Mouse (Mus musculus): ENCODE measurements around the gene Antxr1.

Gene Antxr1

DNA sequence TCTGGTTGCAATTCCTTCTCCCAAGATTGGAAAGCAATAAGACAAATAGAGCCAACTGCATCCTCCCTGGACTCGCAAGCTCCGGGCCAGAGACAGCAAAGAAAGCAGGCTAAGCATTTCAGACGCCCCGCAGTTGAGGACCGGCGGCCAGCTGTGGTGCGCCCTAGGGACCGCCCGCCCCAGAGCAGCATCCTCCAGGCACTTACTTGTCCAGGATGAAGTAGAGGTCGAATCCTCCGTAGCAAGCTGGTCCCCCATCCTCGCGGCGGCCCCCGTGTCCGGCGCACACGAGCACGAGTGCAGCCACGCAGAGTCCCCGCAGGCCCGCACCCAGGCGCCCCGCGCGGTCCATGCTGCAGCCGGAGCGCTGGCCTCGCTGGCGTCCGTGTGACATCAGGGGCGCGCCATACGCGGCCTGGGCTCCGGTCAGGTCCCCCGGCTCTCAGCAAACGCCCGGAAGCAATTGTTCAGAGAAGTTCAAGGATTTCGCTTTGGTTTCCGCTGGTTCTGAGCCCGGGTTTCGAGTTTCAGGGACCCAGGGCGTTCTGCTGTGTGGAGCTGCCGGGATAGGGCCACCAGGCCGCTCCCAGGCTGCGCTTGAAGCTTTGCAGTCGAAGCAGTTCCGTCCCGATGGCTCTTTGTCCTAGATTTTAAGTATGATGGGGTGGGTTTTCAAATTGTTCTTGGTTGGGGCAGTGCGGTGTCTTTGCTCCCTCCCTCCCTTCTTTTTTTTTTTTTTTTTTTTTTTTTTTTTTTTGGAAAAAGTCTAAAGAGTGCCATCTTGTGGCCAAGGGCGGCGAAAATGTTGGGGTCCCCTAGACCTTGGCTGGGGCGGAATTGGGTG is at the start of gene Antxr1:
Gene Antxr1, minus strand, starts transcription at position 731 of the 844 bp plus-strand sequence.
- peak in 1 of 2 experiments; percentile 9 for DNase-seq (ENCODE audit: low read depth in 1 of 2, low spot score in 2 of 2)

DNA sequence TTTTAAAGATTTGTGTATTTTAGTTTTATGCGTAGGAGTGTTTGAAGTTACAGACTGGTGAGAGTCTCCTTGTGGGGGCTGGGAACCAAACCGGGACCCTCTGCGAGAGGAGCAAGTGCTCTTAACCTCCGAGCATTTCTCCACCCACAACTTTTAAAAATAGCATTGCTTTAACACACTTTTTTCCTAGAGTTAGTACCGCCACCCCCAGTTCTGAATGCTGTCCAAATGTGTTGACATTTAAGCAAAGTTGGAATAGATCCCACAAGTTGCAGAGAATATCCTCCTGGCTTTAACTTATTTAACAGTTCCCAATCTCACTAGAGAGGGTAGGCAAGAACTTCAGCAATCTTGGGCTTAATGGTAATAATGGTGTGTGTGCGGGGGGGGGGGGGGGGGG is 49.1 kb upstream of the Antxr1 start:
- no peak for DNase-seq (ENCODE audit: low read depth in 1 of 2, low spot score in 2 of 2)

GRCm38 (mm10) chr6:87383926-87384691 is 48.5 kb upstream of the Antxr1 start:
- DNase-seq (ENCODE audit: low read depth in 1 of 2, low spot score in 2 of 2) = no peak

GRCm38 (mm10) chr6:87373057-87373456 is 37.4 kb upstream of the Antxr1 start, which contains the start of gene Gkn2:
Gkn2 (plus strand) TSS chr6:87373357.
- no peak for DNase-seq (ENCODE audit: low read depth in 1 of 2, low spot score in 2 of 2)

- no peak for DNase-seq (ENCODE audit: low read depth in 1 of 2, low spot score in 2 of 2)
Measured at GRCm38 (mm10) chr6:87369223-87369622, 33.6 kb upstream of the Antxr1 start.

GRCm38 (mm10) chr6:87354441-87354840 is 18.8 kb upstream of the Antxr1 start:
- DNase-seq (ENCODE audit: low read depth in 1 of 2, low spot score in 2 of 2) = no peak

DNA sequence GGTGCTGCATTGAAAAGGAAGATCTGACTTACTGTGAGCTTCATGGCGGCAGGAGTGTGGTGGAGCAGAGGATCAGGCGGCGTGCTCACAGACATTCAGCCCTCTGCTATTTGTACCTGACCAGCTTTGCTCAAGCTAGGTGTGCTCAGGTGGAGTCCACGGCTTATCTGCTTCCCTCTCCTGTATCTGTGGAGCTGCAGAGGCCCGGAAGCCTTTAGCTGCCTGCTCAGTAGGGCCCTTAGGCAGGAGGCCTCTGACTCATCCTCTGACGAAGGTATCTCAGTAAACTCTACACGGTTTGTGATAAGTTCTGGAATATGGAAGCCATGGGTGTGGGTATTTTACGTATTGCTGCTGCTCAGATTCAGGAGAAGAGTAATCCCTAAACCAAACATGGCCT is 15.2 kb upstream of the Antxr1 start, which contains the start of gene Gkn1:
Gene Gkn1, minus strand, starts transcription at position 114 of the 400 bp plus-strand sequence.
- no peak for DNase-seq (ENCODE audit: low read depth in 1 of 2, low spot score in 2 of 2)

DNA sequence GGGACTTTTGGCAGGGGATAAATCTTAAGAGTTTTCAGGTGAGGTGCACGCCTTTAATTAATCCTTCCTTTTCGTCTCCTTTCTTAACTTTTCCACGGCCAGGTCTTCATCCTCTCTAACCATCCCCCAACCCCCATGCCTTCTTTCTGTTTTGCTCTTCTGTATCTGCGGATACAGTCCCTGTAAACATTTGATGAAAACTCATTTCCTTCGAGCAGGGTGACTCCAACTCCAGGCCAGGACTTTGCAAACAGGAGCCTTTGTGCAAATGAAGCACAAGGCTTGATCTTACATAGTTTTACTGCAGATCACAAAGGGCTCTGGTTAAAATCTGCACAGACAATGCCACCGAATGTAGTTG is 294 bp upstream of the Antxr1 start:
- DNase-seq (ENCODE audit: low read depth in 1 of 2, low spot score in 2 of 2) = no peak

DNA sequence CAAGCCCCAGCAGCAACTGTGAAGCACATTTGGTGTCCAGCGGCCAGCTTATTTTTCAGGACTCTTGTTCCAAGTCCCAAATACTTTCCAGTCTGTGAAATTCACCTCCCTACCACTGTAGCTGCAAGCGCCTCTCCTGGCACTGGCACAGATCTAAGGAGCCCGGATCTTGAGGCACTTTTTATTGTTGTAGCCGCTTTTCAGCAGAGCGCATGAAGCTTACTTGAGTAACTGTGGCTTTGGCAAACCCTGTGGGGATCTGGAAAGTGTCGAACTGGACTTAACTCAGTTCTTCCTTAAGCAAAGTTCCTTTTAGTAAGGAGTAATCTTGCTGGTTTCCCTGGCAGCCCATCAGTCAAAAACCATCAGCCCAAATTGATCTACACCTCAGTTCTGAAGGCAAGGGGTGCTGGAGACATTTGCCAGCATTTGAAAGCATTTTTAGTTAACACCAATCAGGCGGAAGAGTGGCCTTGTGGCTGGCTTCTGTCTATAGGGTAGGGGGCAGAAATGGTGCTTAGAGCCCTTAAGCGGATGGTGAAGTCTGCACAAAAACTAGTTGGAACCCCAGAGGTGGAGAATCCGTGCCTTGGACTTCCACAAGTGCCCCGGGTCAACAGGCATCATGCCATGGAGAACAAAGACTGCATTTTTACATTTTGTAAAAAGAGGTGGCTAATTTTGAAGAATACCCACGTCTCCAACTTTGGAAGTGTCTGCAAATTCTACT is 1.1 kb downstream of the Antxr1 start:
- DNase-seq (ENCODE audit: low read depth in 1 of 2, low spot score in 2 of 2) = no peak

DNA sequence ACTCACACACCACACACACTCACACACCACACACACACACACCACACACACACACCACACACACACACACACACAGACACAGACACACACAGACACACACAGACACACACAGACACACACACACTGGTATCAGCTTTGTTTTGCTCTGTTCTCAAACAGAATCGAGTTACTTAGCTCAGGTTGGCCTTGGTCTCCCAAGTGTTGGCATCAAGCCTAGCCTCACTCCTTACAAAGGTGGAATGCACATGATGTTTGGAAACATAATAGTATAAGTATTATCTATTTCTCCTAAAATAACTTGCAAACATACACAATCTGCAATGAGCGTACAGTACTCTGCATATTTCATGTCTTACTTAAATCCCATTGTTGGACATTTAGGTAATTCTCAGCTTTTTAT is 3.2 kb downstream of the Antxr1 start:
- DNase-seq (ENCODE audit: low read depth in 1 of 2, low spot score in 2 of 2) = no peak

GRCm38 (mm10) chr6:87328265-87329173 is 7.1 kb downstream of the Antxr1 start:
- no peak for DNase-seq (ENCODE audit: low read depth in 1 of 2, low spot score in 2 of 2)

DNA sequence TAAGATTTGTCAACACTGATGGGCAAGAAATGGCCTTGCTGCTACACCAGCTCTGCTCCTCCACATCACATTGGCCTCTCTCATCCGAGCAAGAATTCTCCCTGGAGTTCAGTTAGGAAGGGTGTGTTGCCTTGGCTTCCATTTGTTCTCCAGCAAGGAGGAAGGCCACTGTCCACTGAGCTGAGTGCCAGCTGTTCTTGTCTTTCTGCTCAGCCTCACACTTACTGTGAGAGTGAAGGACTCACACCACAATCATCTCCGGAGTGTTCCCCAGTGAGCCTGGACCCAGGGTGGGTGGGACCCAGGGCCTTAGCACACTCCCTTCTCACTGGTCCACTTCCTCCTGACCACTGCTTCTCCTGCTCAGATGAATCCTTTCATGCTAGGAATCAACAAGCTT is 8.7 kb downstream of the Antxr1 start:
- no peak for DNase-seq (ENCODE audit: low read depth in 1 of 2, low spot score in 2 of 2)

GRCm38 (mm10) chr6:87323381-87323780 is 12.2 kb downstream of the Antxr1 start:
- DNase-seq (ENCODE audit: low read depth in 1 of 2, low spot score in 2 of 2) = peak in 1 of 2 experiments; percentile 8

- no peak for DNase-seq (ENCODE audit: low read depth in 1 of 2, low spot score in 2 of 2)
Measured at GRCm38 (mm10) chr6:87318651-87319050, 17.0 kb downstream of the Antxr1 start.

DNA sequence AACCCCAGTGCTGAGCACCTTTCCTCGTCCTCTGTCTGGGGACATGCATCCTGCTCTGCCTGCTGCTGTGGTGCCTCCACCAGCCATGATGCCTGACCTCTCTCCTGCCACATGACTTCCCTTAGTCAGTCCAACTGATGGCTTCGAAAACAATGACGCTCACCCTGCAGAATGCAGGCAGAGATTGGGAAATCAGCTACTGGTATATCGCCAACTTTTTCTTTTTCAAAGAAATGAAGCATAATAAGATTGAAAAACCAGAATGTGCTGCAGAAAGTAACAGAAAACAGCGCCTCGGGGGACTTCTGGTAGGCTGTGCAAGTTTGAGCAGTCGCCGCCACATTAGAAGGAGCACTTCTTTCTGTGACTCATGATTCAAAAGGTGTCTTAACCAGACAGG is 18.7 kb downstream of the Antxr1 start:
- DNase-seq (ENCODE audit: low read depth in 1 of 2, low spot score in 2 of 2) = no peak

GRCm38 (mm10) chr6:87312761-87313160 is 22.9 kb downstream of the Antxr1 start:
- DNase-seq (ENCODE audit: low read depth in 1 of 2, low spot score in 2 of 2) = no peak

DNA sequence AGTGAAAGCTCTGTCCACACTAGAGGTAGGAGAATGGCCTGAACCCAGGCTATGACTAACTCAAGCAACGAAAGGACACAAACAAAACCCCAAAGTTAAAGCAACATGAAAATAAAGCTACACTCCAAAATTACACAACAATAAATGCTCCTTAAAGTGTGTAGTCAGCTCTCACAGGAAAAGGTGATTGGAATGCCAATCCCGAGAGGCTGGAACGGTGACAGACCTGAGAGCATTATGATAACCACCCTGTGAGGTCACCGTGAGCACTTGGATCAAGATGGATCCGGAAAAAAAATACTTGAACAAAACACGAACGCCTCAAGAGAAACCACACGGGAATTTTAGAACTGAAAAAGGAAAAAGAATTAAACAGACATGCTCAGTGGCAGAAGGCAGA is 31.1 kb downstream of the Antxr1 start:
- no peak for DNase-seq (ENCODE audit: low read depth in 1 of 2, low spot score in 2 of 2)

GRCm38 (mm10) chr6:87302746-87303145 is 32.9 kb downstream of the Antxr1 start:
- no peak for DNase-seq (ENCODE audit: low read depth in 1 of 2, low spot score in 2 of 2)

GRCm38 (mm10) chr6:87301991-87302390 is 33.6 kb downstream of the Antxr1 start:
- DNase-seq (ENCODE audit: low read depth in 1 of 2, low spot score in 2 of 2) = no peak

GRCm38 (mm10) chr6:87294904-87295303 is 40.7 kb downstream of the Antxr1 start:
- no peak for DNase-seq (ENCODE audit: low read depth in 1 of 2, low spot score in 2 of 2)
